Mouse (Mus musculus): ENCODE measurements around the gene Gpr55. TPM values are rescaled to one million over a fixed set of nuclear protein-coding genes. Genes with fewer than 3 reads are reported as not detected.

Gpr55 gene
- polyA plus RNA-seq, 1 experiment, result not detected

GRCm38 (mm10) chr1:85931170-85931569 lies 29.6 kb downstream of the Gpr55 start:
- H3K4me3 ChIP-seq (ENCODE audit: insufficient read depth, poor library complexity, severe bottlenecking), result no peak overlapping the region
- no peaks in the 10 kb centered on the region for H3K79me2 ChIP-seq (ENCODE audit: control insufficient read depth, insufficient read depth)
- peaks cover 3% of the 10 kb centered on the region for H3K27me3 ChIP-seq (ENCODE audit: control insufficient read depth, insufficient read depth, insufficient read length)
- H3ac ChIP-seq (ENCODE audit: control insufficient read depth, insufficient read length, low read depth), result no peak overlapping the region
- H3K79me3 ChIP-seq (ENCODE audit: low read depth), result no peaks in the 10 kb centered on the region
- TF ChIP-seq MYOG (IDR thresholded peaks at IDR 0.05; ENCODE audit: control insufficient read depth, extremely low read depth, insufficient read length) (no peak), CEBPB (IDR thresholded peaks at IDR 0.05; ENCODE audit: low read depth) (no peak), MYOD1 (IDR thresholded peaks at IDR 0.05; ENCODE audit: control insufficient read depth, insufficient read length, low read depth) (no peak)
- H3K36me3 ChIP-seq (ENCODE audit: control insufficient read depth, insufficient read depth), result no peaks in the 10 kb centered on the region

GRCm38 (mm10) chr1:85929406-85929805 lies 31.4 kb downstream of the Gpr55 start:
- TF ChIP-seq MYOG (IDR thresholded peaks at IDR 0.05; ENCODE audit: control insufficient read depth, extremely low read depth, insufficient read length), result no peak
- TF ChIP-seq CEBPB (IDR thresholded peaks at IDR 0.05; ENCODE audit: low read depth), result no peak
- TF ChIP-seq MYOD1 (IDR thresholded peaks at IDR 0.05; ENCODE audit: control insufficient read depth, insufficient read length, low read depth), result no peak
- TF ChIP-seq MAX (IDR thresholded peaks at IDR 0.05), result no peak
- TF ChIP-seq CTCF (IDR thresholded peaks at IDR 0.05; ENCODE audit: control insufficient read depth, insufficient read depth, insufficient read length), result no peak
- TF ChIP-seq USF1 (IDR thresholded peaks at IDR 0.05; ENCODE audit: low read depth), result no peak
- no peak for TF ChIP-seq FOSL1 (IDR thresholded peaks at IDR 0.05; ENCODE audit: insufficient read depth, low read length, poor library complexity, severe bottlenecking)
- H3K79me3 ChIP-seq (ENCODE audit: low read depth), result no peaks in the 10 kb centered on the region

GRCm38 (mm10) chr1:85928688-85929065 lies 32.1 kb downstream of the Gpr55 start:
- Histone ChIP-seq H3ac (ENCODE audit: control insufficient read depth, insufficient read length, low read depth) (no peak overlapping the region), H3K4me3 (ENCODE audit: insufficient read depth, poor library complexity, severe bottlenecking) (no peak overlapping the region), H3K79me2 (ENCODE audit: control insufficient read depth, insufficient read depth) (no peaks in the 10 kb centered on the region), H3K27me3 (ENCODE audit: control insufficient read depth, insufficient read depth, insufficient read length) (peaks cover 5% of the 10 kb centered on the region), H3K79me3 (ENCODE audit: low read depth) (no peaks in the 10 kb centered on the region), H3K36me3 (ENCODE audit: control insufficient read depth, insufficient read depth) (no peaks in the 10 kb centered on the region)
- TF ChIP-seq MAX (IDR thresholded peaks at IDR 0.05) (no peak), CEBPB (IDR thresholded peaks at IDR 0.05; ENCODE audit: low read depth) (no peak), CTCF (IDR thresholded peaks at IDR 0.05; ENCODE audit: control insufficient read depth, insufficient read depth, insufficient read length) (no peak), USF1 (IDR thresholded peaks at IDR 0.05; ENCODE audit: low read depth) (no peak), MYOG (IDR thresholded peaks at IDR 0.05; ENCODE audit: control insufficient read depth, extremely low read depth, insufficient read length) (no peak), MYOD1 (IDR thresholded peaks at IDR 0.05; ENCODE audit: control insufficient read depth, insufficient read length, low read depth) (no peak), FOSL1 (IDR thresholded peaks at IDR 0.05; ENCODE audit: insufficient read depth, low read length, poor library complexity, severe bottlenecking) (no peak)

More at GRCm38 (mm10) chr1:85929406-85929805, 31.4 kb downstream of the Gpr55 start:
- peaks cover 3% of the 10 kb centered on the region for H3K27me3 ChIP-seq (ENCODE audit: control insufficient read depth, insufficient read depth, insufficient read length)
- H3K36me3 ChIP-seq (ENCODE audit: control insufficient read depth, insufficient read depth), result no peaks in the 10 kb centered on the region
- no peak overlapping the region for H3K4me3 ChIP-seq (ENCODE audit: insufficient read depth, poor library complexity, severe bottlenecking)
- no peaks in the 10 kb centered on the region for H3K79me2 ChIP-seq (ENCODE audit: control insufficient read depth, insufficient read depth)
- no peak overlapping the region for H3ac ChIP-seq (ENCODE audit: control insufficient read depth, insufficient read length, low read depth)

- H3K79me2 ChIP-seq (ENCODE audit: control insufficient read depth, insufficient read depth), result no peaks in the 10 kb centered on the region
- no peaks in the 10 kb centered on the region for H3K79me3 ChIP-seq (ENCODE audit: low read depth)
- TF ChIP-seq MYOG (IDR thresholded peaks at IDR 0.05; ENCODE audit: control insufficient read depth, extremely low read depth, insufficient read length) (no peak), USF1 (IDR thresholded peaks at IDR 0.05; ENCODE audit: low read depth) (no peak), MAX (IDR thresholded peaks at IDR 0.05) (no peak), FOSL1 (IDR thresholded peaks at IDR 0.05; ENCODE audit: insufficient read depth, low read length, poor library complexity, severe bottlenecking) (no peak), CEBPB (IDR thresholded peaks at IDR 0.05; ENCODE audit: low read depth) (no peak), CTCF (IDR thresholded peaks at IDR 0.05; ENCODE audit: control insufficient read depth, insufficient read depth, insufficient read length) (no peak), MYOD1 (IDR thresholded peaks at IDR 0.05; ENCODE audit: control insufficient read depth, insufficient read length, low read depth) (no peak)
- H3K27me3 ChIP-seq (ENCODE audit: control insufficient read depth, insufficient read depth, insufficient read length), result peaks cover 6% of the 10 kb centered on the region
- no peak within 1 kb of the TSS for H3ac ChIP-seq (ENCODE audit: control insufficient read depth, insufficient read length, low read depth)
- H3K4me3 ChIP-seq (ENCODE audit: insufficient read depth, poor library complexity, severe bottlenecking), result no peak within 1 kb of the TSS
- H3K36me3 ChIP-seq (ENCODE audit: control insufficient read depth, insufficient read depth), result no peaks in the 10 kb centered on the region
Observed at GRCm38 (mm10) chr1:85928057-85928687, 32.6 kb downstream of the Gpr55 start, which contains the start of gene 4933407L21Rik. TSS of gene 4933407L21Rik (plus strand) at chr1:85928483.

- Histone ChIP-seq H3K79me2 (ENCODE audit: control insufficient read depth, insufficient read depth) (no peaks in the 10 kb centered on the region), H3K4me3 (ENCODE audit: insufficient read depth, poor library complexity, severe bottlenecking) (no peak overlapping the region), H3K79me3 (ENCODE audit: low read depth) (no peaks in the 10 kb centered on the region), H3K27me3 (ENCODE audit: control insufficient read depth, insufficient read depth, insufficient read length) (peaks cover 3% of the 10 kb centered on the region), H3K36me3 (ENCODE audit: control insufficient read depth, insufficient read depth) (no peaks in the 10 kb centered on the region), H3ac (ENCODE audit: control insufficient read depth, insufficient read length, low read depth) (no peak overlapping the region)
- no peak for TF ChIP-seq CEBPB (IDR thresholded peaks at IDR 0.05; ENCODE audit: low read depth)
Observed at GRCm38 (mm10) chr1:85925183-85925582, 35.6 kb downstream of the Gpr55 start.

- Histone ChIP-seq H3K36me3 (ENCODE audit: control insufficient read depth, insufficient read depth) (no peaks in the 10 kb centered on the region), H3K79me3 (ENCODE audit: low read depth) (no peaks in the 10 kb centered on the region), H3ac (ENCODE audit: control insufficient read depth, insufficient read length, low read depth) (no peak overlapping the region), H3K4me3 (ENCODE audit: insufficient read depth, poor library complexity, severe bottlenecking) (no peak overlapping the region), H3K79me2 (ENCODE audit: control insufficient read depth, insufficient read depth) (no peaks in the 10 kb centered on the region), H3K27me3 (ENCODE audit: control insufficient read depth, insufficient read depth, insufficient read length) (peaks cover 3% of the 10 kb centered on the region)
- TF ChIP-seq FOSL1 (IDR thresholded peaks at IDR 0.05; ENCODE audit: insufficient read depth, low read length, poor library complexity, severe bottlenecking), result no peak
- TF ChIP-seq CTCF (IDR thresholded peaks at IDR 0.05; ENCODE audit: control insufficient read depth, insufficient read depth, insufficient read length), result no peak
- TF ChIP-seq MYOG (IDR thresholded peaks at IDR 0.05; ENCODE audit: control insufficient read depth, extremely low read depth, insufficient read length), result no peak
- TF ChIP-seq MAX (IDR thresholded peaks at IDR 0.05), result no peak
- TF ChIP-seq CEBPB (IDR thresholded peaks at IDR 0.05; ENCODE audit: low read depth), result no peak
- no peak for TF ChIP-seq MYOD1 (IDR thresholded peaks at IDR 0.05; ENCODE audit: control insufficient read depth, insufficient read length, low read depth)
- no peak for TF ChIP-seq USF1 (IDR thresholded peaks at IDR 0.05; ENCODE audit: low read depth)
Observed at GRCm38 (mm10) chr1:85922865-85923211, 38.0 kb downstream of the Gpr55 start.

All from C2C12 (cell line).